Mouse (Mus musculus) thymus, postnatal 0 days (tissue): ENCODE data around the gene Zbtb8a. TPM values are rescaled to one million over a fixed set of nuclear protein-coding genes. Genes with fewer than 3 reads are reported as not detected.
A peak's percentile ranks its signal among the peaks of the same experiment; 100 is the strongest.
"Not testable (repeated sequence)": the region's sequence is repeated elsewhere in the genome, so short reads cannot be mapped to it uniquely, and the experiment has no call there.

Source experiments
- DNase-seq: peaks from one replicate; pipeline ENCODE4 v3.0.0-alpha.2; 2015; ENCODE audit warnings: low spot score
- polyA plus RNA-seq: library from polyadenylated mRNA; unstranded; fragments of >200 nt; fragmentation: Nextera tagmentation; extraction: Ambion mirVana; gene quantifications from 2 replicates; pipeline ENCODE4 v1.2.1, GENCODE M21; 2015

The Zbtb8a gene
- polyA plus RNA-seq, 1 experiment from 2014 or later, result 6.6 TPM

GRCm38 (mm10) chr4:129379805-129380204 lies 1.9 kb upstream of the Zbtb8a start:
- DNase-seq, result no peak

DNA sequence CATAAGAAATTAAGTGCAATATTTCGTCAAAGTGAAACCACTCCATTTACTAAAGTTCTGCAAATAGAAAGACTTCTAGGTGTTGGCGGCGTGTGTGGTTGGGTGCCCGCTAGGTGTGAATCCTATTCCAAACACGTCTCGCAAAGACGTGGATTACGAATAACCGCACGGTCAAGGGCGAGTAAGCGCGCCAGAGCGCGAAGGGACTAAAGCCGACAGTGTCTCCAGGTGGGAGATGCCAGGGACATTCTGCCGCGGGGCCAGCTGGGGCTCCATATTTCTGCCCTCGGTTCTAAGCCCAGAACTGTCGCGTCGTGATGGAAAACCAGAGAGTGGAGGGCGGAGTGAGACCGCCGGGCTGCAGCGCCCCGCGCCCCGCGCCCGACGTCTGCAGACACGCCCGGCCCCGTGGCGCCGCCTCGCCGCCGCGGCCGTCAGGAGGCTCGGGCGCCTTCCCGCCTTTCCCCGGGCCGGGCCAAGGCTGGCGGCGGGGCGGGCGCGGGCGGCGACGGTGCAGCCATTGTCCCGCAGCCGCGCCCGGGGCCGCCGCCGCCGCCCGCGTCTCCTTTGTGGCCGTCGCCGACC lies 863 bp downstream of the Zbtb8a start:
- peak; percentile 34 for DNase-seq

- no peak for DNase-seq
These were observed 2.1 kb downstream of the Zbtb8a start for GRCm38 (mm10) chr4:129375821-129376220.

GRCm38 (mm10) chr4:129375000-129375399 lies 2.9 kb downstream of the Zbtb8a start:
- no peak for DNase-seq

- DNase-seq, result no peak
These were observed 3.6 kb downstream of the Zbtb8a start for GRCm38 (mm10) chr4:129374219-129374755.

- peak; percentile 53 for DNase-seq
These were observed 4.5 kb downstream of the Zbtb8a start for GRCm38 (mm10) chr4:129373202-129373976.

- DNase-seq, result no peak
These were observed 6.5 kb downstream of the Zbtb8a start for GRCm38 (mm10) chr4:129371391-129371790.

DNA sequence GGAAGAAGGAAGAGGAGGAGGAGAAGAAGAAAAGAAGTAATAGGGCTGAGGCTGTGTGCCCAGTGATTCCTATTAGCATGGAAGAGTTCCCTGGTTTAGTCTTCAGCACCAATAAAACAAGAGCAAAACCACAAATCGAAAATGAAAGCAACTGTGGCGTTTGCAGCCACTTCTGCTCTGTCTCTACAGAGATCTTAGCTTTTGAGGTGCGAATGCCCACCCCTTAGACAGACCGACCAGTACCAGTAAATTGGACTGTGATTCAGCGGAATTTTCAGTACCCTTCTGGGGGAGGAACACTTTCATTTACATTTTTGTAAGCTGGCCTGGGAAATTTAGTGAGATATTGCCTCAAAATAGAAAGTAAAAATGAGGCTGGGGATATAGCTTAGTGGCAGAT lies 12.7 kb downstream of the Zbtb8a start:
- DNase-seq, result peak; percentile 33

- peak; percentile 31 for DNase-seq
These were observed 13.5 kb downstream of the Zbtb8a start for GRCm38 (mm10) chr4:129364379-129364778.

- DNase-seq, result no peak
These were observed 14.5 kb downstream of the Zbtb8a start for GRCm38 (mm10) chr4:129363463-129363862.

GRCm38 (mm10) chr4:129362771-129363170 lies 15.1 kb downstream of the Zbtb8a start:
- DNase-seq, result no peak

GRCm38 (mm10) chr4:129362238-129362637 lies 15.7 kb downstream of the Zbtb8a start:
- DNase-seq, result not testable (repeated sequence)

- DNase-seq, result no peak
These were observed 20.2 kb downstream of the Zbtb8a start for GRCm38 (mm10) chr4:129357613-129358163.

GRCm38 (mm10) chr4:129354236-129354635 lies 23.7 kb downstream of the Zbtb8a start:
- DNase-seq, result no peak

- no peak for DNase-seq
These were observed 24.7 kb downstream of the Zbtb8a start for GRCm38 (mm10) chr4:129353176-129353575.

- no peak for DNase-seq
These were observed 26.8 kb downstream of the Zbtb8a start for GRCm38 (mm10) chr4:129351111-129351510.

GRCm38 (mm10) chr4:129350644-129351043 lies 27.3 kb downstream of the Zbtb8a start:
- peak; percentile 79 for DNase-seq

GRCm38 (mm10) chr4:129346481-129347154 lies 31.3 kb downstream of the Zbtb8a start:
- DNase-seq, result no peak

DNA sequence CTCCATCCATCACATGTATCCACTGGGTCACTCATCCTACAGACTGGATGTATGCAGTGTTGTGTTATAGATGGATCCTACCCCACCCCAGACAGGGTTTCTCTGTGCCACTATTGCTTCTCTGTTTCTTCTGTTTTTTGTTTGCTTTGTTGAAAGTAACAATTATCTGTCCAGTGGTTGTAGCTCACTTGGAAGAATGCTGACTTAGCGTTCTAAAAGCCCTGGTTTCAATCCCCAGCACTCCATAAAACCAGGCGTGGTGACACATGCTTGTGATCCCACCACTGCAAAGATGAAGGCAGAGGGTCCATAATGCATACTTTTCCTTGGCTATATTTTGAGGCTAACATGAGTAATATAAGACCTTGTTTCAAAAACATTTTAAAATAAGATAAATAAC lies 35.2 kb downstream of the Zbtb8a start:
- no peak for DNase-seq

DNA sequence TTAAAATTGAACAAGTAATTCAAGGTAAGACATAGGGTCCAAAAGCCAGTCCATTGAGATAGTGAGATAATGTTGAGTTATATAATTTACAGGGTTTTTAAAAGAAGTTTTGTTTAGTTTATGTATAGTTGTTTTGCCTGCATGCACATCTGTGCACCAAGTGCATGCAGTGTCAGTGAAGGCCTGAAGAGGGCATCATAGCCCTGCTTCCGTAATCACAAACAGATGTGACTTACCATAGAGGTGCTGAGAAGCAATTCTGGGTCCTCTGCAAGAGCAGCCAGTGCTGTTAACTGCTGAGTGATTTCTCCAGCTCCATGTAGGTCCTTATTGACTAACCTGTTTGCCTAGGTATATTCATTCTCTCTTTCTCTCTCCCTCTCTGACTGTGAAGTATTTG lies 36.0 kb downstream of the Zbtb8a start:
- DNase-seq, result no peak

- DNase-seq, result no peak
These were observed 38.2 kb downstream of the Zbtb8a start for GRCm38 (mm10) chr4:129339743-129340142.

GRCm38 (mm10) chr4:129336291-129336690 lies 41.6 kb downstream of the Zbtb8a start:
- no peak for DNase-seq
